Mouse (Mus musculus): ENCODE measurements around the gene Hat1. TPM values are rescaled to one million over a fixed set of nuclear protein-coding genes. Genes with fewer than 3 reads are reported as not detected.
A peak's percentile ranks its signal among the peaks of the same experiment; 100 is the strongest.

Hat1 gene
- polyA plus RNA-seq, 1 experiment from 2014 or later, result 120 TPM

DNA sequence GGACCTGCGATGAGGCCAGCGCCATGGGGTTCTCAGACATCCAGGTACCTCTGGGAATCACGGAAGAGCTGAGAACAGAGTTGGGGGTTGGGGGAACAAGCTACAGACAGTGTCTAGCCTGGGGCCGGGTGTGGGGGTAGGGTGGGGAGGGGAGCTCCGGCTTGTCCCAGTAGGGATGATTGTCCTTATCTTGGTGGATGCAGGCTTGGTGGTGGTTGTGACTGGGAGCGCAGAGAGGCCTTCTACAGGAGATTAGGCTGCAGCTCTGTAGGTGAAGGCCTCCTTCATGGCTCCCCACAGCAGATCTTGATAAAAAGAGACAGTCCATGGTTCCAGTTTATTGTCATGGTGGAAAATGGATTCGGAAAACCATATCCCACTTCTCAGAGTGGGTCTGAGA lies 72.8 kb downstream of the Hat1 start:
- Histone ChIP-seq H3K9me3 (ENCODE audit: control insufficient read depth, low read depth, low read length) (no peaks in the 10 kb centered on the region), H3K27me3 (ENCODE audit: control insufficient read depth, insufficient read depth, low read length) (no peaks in the 10 kb centered on the region), H3K27ac (ENCODE audit: low read length) (no peak overlapping the region), H3K9ac (replicated peaks; ENCODE audit: low read depth, low read length) (no peak overlapping the region), H3K4me3 (ENCODE audit: low read depth, low read length) (no peak overlapping the region), H3K4me2 (replicated peaks; ENCODE audit: low read depth, low read length) (no peak overlapping the region), H3K4me1 (ENCODE audit: control insufficient read depth, insufficient read depth, low read length) (no peaks in the 10 kb centered on the region), H3K36me3 (ENCODE audit: control insufficient read depth, insufficient read depth, low read length) (no peaks in the 10 kb centered on the region)
- ATAC-seq (ENCODE audit: insufficient number of reproducible peaks, insufficient read depth, low FRiP score, low read depth), result peak; percentile 78; the same call in 1 of the 2 replicates
- 71% methylated on average over 7 of the region's 7 CpGs for WGBS

- Histone ChIP-seq H3K36me3 (ENCODE audit: control insufficient read depth, insufficient read depth, low read length) (no peaks in the 10 kb centered on the region), H3K9ac (replicated peaks; ENCODE audit: low read depth, low read length) (no peak overlapping the region), H3K4me1 (ENCODE audit: control insufficient read depth, insufficient read depth, low read length) (no peaks in the 10 kb centered on the region), H3K4me3 (ENCODE audit: low read depth, low read length) (no peak overlapping the region), H3K4me2 (replicated peaks; ENCODE audit: low read depth, low read length) (no peak overlapping the region), H3K27me3 (ENCODE audit: control insufficient read depth, insufficient read depth, low read length) (no peaks in the 10 kb centered on the region), H3K9me3 (ENCODE audit: control insufficient read depth, low read depth, low read length) (no peaks in the 10 kb centered on the region), H3K27ac (ENCODE audit: low read length) (no peak overlapping the region)
- no peak for ATAC-seq (ENCODE audit: insufficient number of reproducible peaks, insufficient read depth, low FRiP score, low read depth)
- WGBS, result 84% methylated on average over 4 of the region's 4 CpGs
Observed at GRCm38 (mm10) chr2:71462066-71462465, 73.3 kb downstream of the Hat1 start.

GRCm38 (mm10) chr2:71462553-71462952 lies 73.8 kb downstream of the Hat1 start:
- H3K4me3 ChIP-seq (ENCODE audit: low read depth, low read length), result no peak overlapping the region
- 72% methylated on average over 3 of the region's 3 CpGs for WGBS
- no peak overlapping the region for H3K4me2 ChIP-seq (replicated peaks; ENCODE audit: low read depth, low read length)
- H3K4me1 ChIP-seq (ENCODE audit: control insufficient read depth, insufficient read depth, low read length), result no peaks in the 10 kb centered on the region
- H3K36me3 ChIP-seq (ENCODE audit: control insufficient read depth, insufficient read depth, low read length), result no peaks in the 10 kb centered on the region
- no peak overlapping the region for H3K27ac ChIP-seq (ENCODE audit: low read length)
- H3K9me3 ChIP-seq (ENCODE audit: control insufficient read depth, low read depth, low read length), result no peaks in the 10 kb centered on the region
- H3K27me3 ChIP-seq (ENCODE audit: control insufficient read depth, insufficient read depth, low read length), result no peaks in the 10 kb centered on the region
- no peak overlapping the region for H3K9ac ChIP-seq (replicated peaks; ENCODE audit: low read depth, low read length)
- ATAC-seq (ENCODE audit: insufficient number of reproducible peaks, insufficient read depth, low FRiP score, low read depth), result no peak

DNA sequence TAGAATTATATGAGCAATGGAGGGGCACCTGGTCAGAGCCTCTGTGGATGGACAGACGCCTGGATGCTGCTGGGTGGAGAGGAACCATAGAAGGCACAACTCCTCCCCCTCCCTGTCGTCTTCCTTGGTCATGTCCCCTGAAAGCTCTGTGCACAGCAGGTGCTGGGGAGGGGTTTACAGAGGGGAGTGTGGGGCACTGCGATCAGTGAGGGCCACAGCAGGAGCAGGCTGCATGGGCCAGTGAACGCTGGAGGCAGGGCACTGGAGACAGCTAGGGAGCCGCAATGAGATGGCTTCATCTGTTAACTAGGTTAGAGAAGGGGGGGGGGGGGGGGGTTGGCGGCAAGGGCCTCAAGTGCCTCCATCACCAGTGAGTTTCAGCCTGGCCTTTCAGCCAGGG lies 77.3 kb downstream of the Hat1 start:
- 21% methylated on average over 5 of the region's 6 CpGs for WGBS

DNA sequence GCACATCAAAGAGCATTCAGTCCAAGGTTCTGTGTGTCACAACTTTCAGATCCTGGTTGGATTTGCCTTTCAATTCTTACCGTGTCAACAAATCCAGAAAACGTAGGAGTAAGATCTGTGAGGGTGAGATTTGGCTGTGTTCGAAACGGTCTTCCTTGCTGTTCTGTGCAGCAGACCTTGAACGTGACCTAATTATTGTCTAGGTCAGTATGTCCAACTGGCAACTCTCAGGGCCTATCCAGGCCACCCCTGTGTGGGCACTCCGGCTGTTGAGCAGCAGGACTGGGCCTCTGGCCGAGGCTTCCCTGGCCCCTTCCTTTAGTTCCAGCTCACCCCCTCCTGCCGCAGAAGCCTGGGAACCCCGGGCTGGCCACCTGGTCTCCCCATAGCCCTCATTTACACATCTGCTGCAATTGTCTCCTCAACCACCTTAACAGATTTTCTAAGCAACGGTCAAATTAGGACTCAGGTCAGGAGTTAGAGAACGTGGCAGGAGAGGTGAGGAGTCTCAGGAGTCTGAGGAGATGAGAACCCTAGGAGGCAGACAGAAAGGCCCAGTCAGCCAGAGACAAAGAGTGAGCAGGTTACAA lies 78.2 kb downstream of the Hat1 start:
- Histone ChIP-seq H3K27me3 (ENCODE audit: control insufficient read depth, insufficient read depth, low read length) (no peaks in the 10 kb centered on the region), H3K36me3 (ENCODE audit: control insufficient read depth, insufficient read depth, low read length) (no peaks in the 10 kb centered on the region), H3K27ac (ENCODE audit: low read length) (no peak overlapping the region), H3K9ac (replicated peaks; ENCODE audit: low read depth, low read length) (no peak overlapping the region), H3K9me3 (ENCODE audit: control insufficient read depth, low read depth, low read length) (no peaks in the 10 kb centered on the region), H3K4me1 (ENCODE audit: control insufficient read depth, insufficient read depth, low read length) (no peaks in the 10 kb centered on the region), H3K4me3 (ENCODE audit: low read depth, low read length) (no peak overlapping the region), H3K4me2 (replicated peaks; ENCODE audit: low read depth, low read length) (no peak overlapping the region)
- no peak for ATAC-seq (ENCODE audit: insufficient number of reproducible peaks, insufficient read depth, low FRiP score, low read depth)
- WGBS, result 69% methylated on average over 11 of the region's 11 CpGs

More for the DNA sequence above, 77.3 kb downstream of the Hat1 start:
- no peak overlapping the region for H3K4me2 ChIP-seq (replicated peaks; ENCODE audit: low read depth, low read length)
- no peaks in the 10 kb centered on the region for H3K9me3 ChIP-seq (ENCODE audit: control insufficient read depth, low read depth, low read length)
- ATAC-seq (ENCODE audit: insufficient number of reproducible peaks, insufficient read depth, low FRiP score, low read depth), result no peak
- no peak overlapping the region for H3K4me3 ChIP-seq (ENCODE audit: low read depth, low read length)
- no peak overlapping the region for H3K9ac ChIP-seq (replicated peaks; ENCODE audit: low read depth, low read length)
- no peaks in the 10 kb centered on the region for H3K36me3 ChIP-seq (ENCODE audit: control insufficient read depth, insufficient read depth, low read length)
- no peaks in the 10 kb centered on the region for H3K4me1 ChIP-seq (ENCODE audit: control insufficient read depth, insufficient read depth, low read length)
- H3K27me3 ChIP-seq (ENCODE audit: control insufficient read depth, insufficient read depth, low read length), result no peaks in the 10 kb centered on the region
- no peak overlapping the region for H3K27ac ChIP-seq (ENCODE audit: low read length)

GRCm38 (mm10) chr2:71471094-71471493 lies 82.3 kb downstream of the Hat1 start:
- H3K9me3 ChIP-seq (ENCODE audit: control insufficient read depth, low read depth, low read length), result no peaks in the 10 kb centered on the region
- no peak overlapping the region for H3K4me3 ChIP-seq (ENCODE audit: low read depth, low read length)
- H3K27ac ChIP-seq (ENCODE audit: low read length), result no peak overlapping the region
- no peak overlapping the region for H3K9ac ChIP-seq (replicated peaks; ENCODE audit: low read depth, low read length)
- peaks cover 6% of the 10 kb centered on the region; the same call in 1 of the 2 replicates for H3K4me1 ChIP-seq (ENCODE audit: control insufficient read depth, insufficient read depth, low read length)
- H3K4me2 ChIP-seq (replicated peaks; ENCODE audit: low read depth, low read length), result no peak overlapping the region
- H3K36me3 ChIP-seq (ENCODE audit: control insufficient read depth, insufficient read depth, low read length), result no peaks in the 10 kb centered on the region
- 84% methylated on average over 6 of the region's 6 CpGs for WGBS
- H3K27me3 ChIP-seq (ENCODE audit: control insufficient read depth, insufficient read depth, low read length), result no peaks in the 10 kb centered on the region
- ATAC-seq (ENCODE audit: insufficient number of reproducible peaks, insufficient read depth, low FRiP score, low read depth), result no peak

- Histone ChIP-seq H3K9ac (replicated peaks; ENCODE audit: low read depth, low read length) (no peak overlapping the region), H3K9me3 (ENCODE audit: control insufficient read depth, low read depth, low read length) (no peaks in the 10 kb centered on the region), H3K4me2 (replicated peaks; ENCODE audit: low read depth, low read length) (no peak overlapping the region), H3K27me3 (ENCODE audit: control insufficient read depth, insufficient read depth, low read length) (no peaks in the 10 kb centered on the region), H3K4me3 (ENCODE audit: low read depth, low read length) (no peak overlapping the region), H3K4me1 (ENCODE audit: control insufficient read depth, insufficient read depth, low read length) (peaks cover 6% of the 10 kb centered on the region; the same call in 1 of the 2 replicates), H3K36me3 (ENCODE audit: control insufficient read depth, insufficient read depth, low read length) (no peaks in the 10 kb centered on the region), H3K27ac (ENCODE audit: low read length) (no peak overlapping the region)
- 36% methylated on average over 7 of the region's 7 CpGs for WGBS
- no peak for ATAC-seq (ENCODE audit: insufficient number of reproducible peaks, insufficient read depth, low FRiP score, low read depth)
Observed at GRCm38 (mm10) chr2:71473830-71474229, 85.1 kb downstream of the Hat1 start.

DNA sequence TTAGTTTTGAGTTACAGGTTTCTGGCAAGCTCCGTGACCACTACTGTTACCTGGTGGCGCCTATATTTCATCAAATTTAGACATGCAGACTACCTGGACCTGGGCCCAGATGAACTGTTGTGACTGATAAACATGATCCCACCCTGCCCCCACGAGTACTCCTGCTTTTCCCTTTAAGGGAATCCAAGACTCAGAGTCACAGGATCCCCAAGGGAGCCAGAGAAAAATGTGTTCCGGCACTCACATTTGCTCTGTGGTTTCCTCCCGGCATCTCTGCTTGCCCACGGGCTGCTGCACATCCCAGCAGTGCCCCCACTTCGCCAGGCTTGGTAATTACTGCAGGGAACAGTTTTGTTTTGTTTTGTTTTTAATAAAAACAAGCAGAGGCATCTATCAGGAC lies 85.6 kb downstream of the Hat1 start:
- 43% methylated on average over 7 of the region's 7 CpGs for WGBS
- Histone ChIP-seq H3K9me3 (ENCODE audit: control insufficient read depth, low read depth, low read length) (no peaks in the 10 kb centered on the region), H3K27me3 (ENCODE audit: control insufficient read depth, insufficient read depth, low read length) (no peaks in the 10 kb centered on the region), H3K36me3 (ENCODE audit: control insufficient read depth, insufficient read depth, low read length) (no peaks in the 10 kb centered on the region), H3K4me1 (ENCODE audit: control insufficient read depth, insufficient read depth, low read length) (peaks cover 6% of the 10 kb centered on the region; the same call in 1 of the 2 replicates), H3K9ac (replicated peaks; ENCODE audit: low read depth, low read length) (no peak overlapping the region), H3K4me3 (ENCODE audit: low read depth, low read length) (no peak overlapping the region), H3K27ac (ENCODE audit: low read length) (no peak overlapping the region), H3K4me2 (replicated peaks; ENCODE audit: low read depth, low read length) (no peak overlapping the region)
- ATAC-seq (ENCODE audit: insufficient number of reproducible peaks, insufficient read depth, low FRiP score, low read depth), result no peak

- Histone ChIP-seq H3K9ac (replicated peaks; ENCODE audit: low read depth, low read length) (no peak overlapping the region), H3K9me3 (ENCODE audit: control insufficient read depth, low read depth, low read length) (no peaks in the 10 kb centered on the region), H3K36me3 (ENCODE audit: control insufficient read depth, insufficient read depth, low read length) (no peaks in the 10 kb centered on the region), H3K4me2 (replicated peaks; ENCODE audit: low read depth, low read length) (no peak overlapping the region), H3K27ac (ENCODE audit: low read length) (no peak overlapping the region), H3K4me1 (ENCODE audit: control insufficient read depth, insufficient read depth, low read length) (peaks cover 6% of the 10 kb centered on the region; the same call in 1 of the 2 replicates), H3K27me3 (ENCODE audit: control insufficient read depth, insufficient read depth, low read length) (no peaks in the 10 kb centered on the region), H3K4me3 (ENCODE audit: low read depth, low read length) (no peak overlapping the region)
- 69% methylated on average over 10 of the region's 10 CpGs for whole genome bisulfite sequencing
- ATAC-seq (ENCODE audit: insufficient number of reproducible peaks, insufficient read depth, low FRiP score, low read depth), result no peak
Observed at GRCm38 (mm10) chr2:71475311-71475710, 86.6 kb downstream of the Hat1 start.

Data from stomach, embryonic 14.5 days (tissue).